Mouse (Mus musculus) B cell, adult 67 days (primary cell): ENCODE results near the gene Oser1. TPM values are rescaled to one million over a fixed set of nuclear protein-coding genes. Genes with fewer than 3 reads are reported as not detected.

ENCODE experiments used
- total RNA-seq, 2 experiments: library from RNA; stranded (reverse); gene quantifications; 4 replicates each; pipeline ENCODE4 v1.2.4; 2023

The Oser1 gene
- total RNA-seq: 100 to 1,000 TPM; 117 to 132 TPM

DNA sequence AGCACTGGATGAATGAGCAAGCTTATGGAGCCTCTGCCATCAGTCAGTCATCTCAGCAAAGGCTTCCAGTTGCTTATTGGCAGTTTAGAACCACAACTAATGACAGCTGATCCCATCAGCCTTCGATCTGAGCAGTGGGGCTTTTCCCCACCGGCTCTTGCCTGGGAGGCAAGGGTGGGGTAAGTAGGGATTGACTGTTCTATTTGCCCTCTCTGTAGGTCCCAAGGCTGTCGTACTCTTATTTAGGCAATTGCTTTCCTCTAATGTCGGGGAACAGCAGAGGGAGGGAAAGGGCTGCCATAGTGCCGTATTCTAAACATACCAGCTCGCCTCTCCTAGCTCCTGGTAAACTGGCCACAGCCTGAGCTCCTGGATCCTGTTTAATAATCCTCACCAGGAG, at the start of gene Oser1:
Oser1 (minus strand) TSS at position 101 of the 400 bp plus-strand sequence.

GRCm38 (mm10) chr2:163472466-163472851, 48.0 kb upstream of the Oser1 start, which contains the start of gene Fitm2:
Fitm2 (minus strand) TSS chr2:163472629.

GRCm38 (mm10) chr2:163438246-163438618, 13.7 kb upstream of the Oser1 start, which contains the start of gene Gdap1l1:
Gdap1l1 (plus strand) TSS chr2:163438476.

DNA sequence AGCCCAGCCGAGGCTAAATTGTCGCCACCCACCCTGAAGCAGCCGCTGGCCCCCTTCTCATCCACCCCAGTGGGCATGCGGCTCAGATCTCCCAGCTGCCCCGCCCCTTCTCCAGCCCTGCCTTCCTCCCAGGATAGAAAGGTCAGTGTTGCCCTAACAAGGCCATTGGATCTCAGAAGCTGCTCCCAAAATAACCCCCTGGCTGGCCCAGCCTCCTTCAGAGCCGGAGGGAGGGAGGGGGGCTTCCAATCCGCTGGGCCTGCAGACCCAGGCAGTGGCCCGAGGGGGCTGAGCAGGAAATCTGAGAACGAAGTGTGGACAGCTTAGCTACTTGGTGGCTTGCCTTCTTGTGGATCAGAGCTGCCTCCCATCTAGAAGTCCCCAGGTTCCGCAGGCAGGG, 26.6 kb downstream of the Oser1 start, which contains the start of gene Jph2:
Jph2 (minus strand) TSS at position 89 of the 400 bp plus-strand sequence.

Other genes starting within 250 kb of the Oser1 start
- gene Tox2, start 221.6 kb downstream of the Oser1 start, total RNA-seq: not detected
- not detected for gene Jph2, start 26.7 kb downstream of the Oser1 start, total RNA-seq
- gene Gdap1l1, start 13.8 kb upstream of the Oser1 start, total RNA-seq: not detected
- 1 to 10 TPM; 4.9 to 5.5 TPM for gene Fitm2, start 47.9 kb upstream of the Oser1 start, total RNA-seq
- not detected for gene R3hdml, start 67.6 kb upstream of the Oser1 start, total RNA-seq
- gene Hnf4a, start 82.1 kb upstream of the Oser1 start, total RNA-seq: not detected
- gene Ttpal, start 177.6 kb upstream of the Oser1 start, total RNA-seq: 100 to 1,000 TPM; 201 to 213 TPM
- gene Serinc3, start 220.4 kb upstream of the Oser1 start, total RNA-seq: 1,000 to 10,000 TPM; 1,513 to 1,692 TPM
- gene Pkig, start 233.7 kb upstream of the Oser1 start, total RNA-seq: 100 to 1,000 TPM; 251 to 253 TPM